Mouse (Mus musculus) bone marrow, adult 2 months (tissue): ENCODE measurements around the gene Fnbp1.

ENCODE experiments used
- CTCF ChIP-seq: fragments of 200-500 bp; IDR thresholded peaks from 2 replicates; pipeline ENCODE4 v1.5.1; 2011; ENCODE audit warnings: low read length, control low read depth; ENCODE audit not compliant: control insufficient read depth, insufficient read depth
- POLR2A ChIP-seq: fragments of 200-500 bp; IDR thresholded peaks from 2 replicates; pipeline ENCODE4 v1.6.1; 2011; ENCODE audit warnings: low read depth, mild to moderate bottlenecking, control low read depth, low read length, borderline replicate concordance; ENCODE audit not compliant: control insufficient read depth

DNA sequence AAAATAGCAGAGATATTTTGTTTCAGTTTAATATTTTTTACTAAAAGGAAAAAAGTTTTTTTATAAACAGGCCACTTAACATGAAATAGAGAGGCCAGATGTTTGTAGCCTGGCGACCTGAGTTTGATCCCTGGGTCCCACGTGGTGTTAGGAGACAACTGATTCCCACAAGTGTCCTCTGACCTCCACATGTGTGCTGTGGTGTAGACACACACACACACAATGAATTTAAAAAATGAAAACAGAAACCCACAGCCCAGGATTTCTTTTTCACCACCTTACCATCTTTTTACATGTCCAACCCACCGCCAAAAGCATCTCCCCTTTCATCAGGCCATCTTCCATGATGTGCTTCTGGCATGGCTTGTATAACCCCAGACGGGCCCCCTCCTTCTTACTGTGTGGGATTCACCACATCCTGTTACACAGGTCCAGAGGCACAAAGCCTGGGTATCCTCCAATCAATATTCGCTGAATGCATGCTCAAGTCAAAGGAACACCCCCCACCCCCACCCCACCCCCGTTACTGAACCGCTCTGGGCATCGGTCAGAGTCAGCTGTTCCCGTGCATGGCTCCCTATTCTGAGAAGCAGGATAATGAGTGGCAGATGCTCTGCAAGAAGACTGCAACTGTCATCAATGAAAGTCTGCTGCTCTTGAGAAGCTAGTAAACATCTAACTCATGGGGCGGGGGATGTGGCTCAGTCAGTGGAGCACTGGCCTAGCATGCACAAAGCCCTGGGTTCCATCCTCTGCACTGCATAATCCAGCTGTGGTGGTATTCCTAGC is 25.7 kb downstream of the Fnbp1 start:
- TF ChIP-seq POLR2A (no peak), CTCF (no peak)
